Mouse (Mus musculus) liver, adult 2 months (tissue): ENCODE measurements around the gene Rabepk. TPM values are rescaled to one million over a fixed set of nuclear protein-coding genes. Genes with fewer than 3 reads are reported as not detected.

Source experiments
- DNase-seq: peaks from one replicate; pipeline ENCODE4 v3.0.0-alpha.2; 2011; ENCODE audit warnings: low read depth, low spot score; ENCODE audit errors: extremely low read depth
- H3K27ac ChIP-seq: fragments of 200-500 bp; replicated peaks from 2 replicates; pipeline ENCODE4 v1.5.1; 2012; ENCODE audit warnings: low read depth, mild to moderate bottlenecking, control low read depth, inconsistent platforms, low read length; ENCODE audit not compliant: insufficient read depth
- H3K27me3 ChIP-seq: fragments of 200-500 bp; 2 replicates; pipeline ENCODE4 v1.6.1; 2012; ENCODE audit warnings: mild to moderate bottlenecking, moderate library complexity, low read length, inconsistent platforms; ENCODE audit not compliant: control insufficient read depth, insufficient read depth
- H3K36me3 ChIP-seq: fragments of 200-500 bp; 2 replicates; pipeline ENCODE4 v1.6.1; 2012; ENCODE audit warnings: low read length, inconsistent platforms; ENCODE audit not compliant: control insufficient read depth, insufficient read depth
- H3K4me1 ChIP-seq: fragments of 200-500 bp; 2 replicates; pipeline ENCODE4 v1.6.1; 2011; ENCODE audit warnings: low read length; ENCODE audit not compliant: control insufficient read depth, insufficient read depth
- H3K4me3 ChIP-seq: fragments of 200-500 bp; 2 replicates; pipeline ENCODE4 v1.5.1; 2011; ENCODE audit warnings: low read depth, mild to moderate bottlenecking, control low read depth, low read length, moderate library complexity; ENCODE audit not compliant: insufficient read depth
- H3K79me2 ChIP-seq: fragments of 200-500 bp; 2 replicates; pipeline ENCODE4 v1.6.1; 2012; ENCODE audit warnings: inconsistent platforms, mild to moderate bottlenecking, low read length, moderate library complexity; ENCODE audit not compliant: control insufficient read depth, insufficient read depth
- H3K9ac ChIP-seq: fragments of 200-500 bp; 2 replicates; pipeline ENCODE4 v1.6.1; 2012; ENCODE audit warnings: low read depth, mild to moderate bottlenecking, control low read depth, inconsistent platforms, low read length
- CTCF ChIP-seq: fragments of 200-500 bp; IDR thresholded peaks from 2 replicates; pipeline ENCODE4 v1.5.1; 2011; ENCODE audit warnings: low read depth, low read length, control low read depth
- POLR2A ChIP-seq: fragments of 200-500 bp; IDR thresholded peaks from 2 replicates; pipeline ENCODE4 v1.6.1; 2011; ENCODE audit warnings: low read length, control low read depth; ENCODE audit not compliant: insufficient read depth; ENCODE audit errors: extremely low read depth
- WGBS: fragments of 180-500 bp; shearing (Covaris S2); methylation state at CpG from one replicate; pipeline ENCODE4 v1.1.7; 2018; 5-methylcytosine and 5-hydroxymethylcytosine counted together
- polyA plus RNA-seq: library from polyadenylated mRNA; depleted of rRNA; stranded (reverse); fragments of >200 nt; gene quantifications from 2 replicates; pipeline ENCODE4 v1.2.3, GENCODE M21; 2012
- total RNA-seq: library from RNA; depleted of rRNA; stranded (reverse); fragments of >200 nt; gene quantifications from 2 replicates; pipeline ENCODE4 v1.2.3, GENCODE M21; 2014

The Rabepk gene
- total and polyA plus RNA-seq, 2 experiments = 12.1 to 14.7 TPM

- Histone ChIP-seq H3K4me3 (no peak overlapping the region), H3K79me2 (no peaks in the 10 kb centered on the region), H3K27ac (no peak overlapping the region), H3K27me3 (no peaks in the 10 kb centered on the region), H3K4me1 (no peaks in the 10 kb centered on the region; the same call in 1 of the 2 replicates), H3K36me3 (peaks cover 4% of the 10 kb centered on the region; the same call in 1 of the 2 replicates), H3K9ac (no peak overlapping the region)
- TF ChIP-seq POLR2A (no peak), CTCF (peak; percentile 84)
- peak; percentile 52 for DNase-seq
- 54% methylated on average over 2 of the region's 2 CpGs for WGBS
Observed at GRCm38 (mm10) chr2:34784085-34784484, 15.6 kb downstream of the Rabepk start.

- no peak overlapping the region for H3K27ac ChIP-seq
- H3K4me3 ChIP-seq = no peak overlapping the region
- no peaks in the 10 kb centered on the region for H3K79me2 ChIP-seq
- no peak overlapping the region for H3K9ac ChIP-seq
- 91% methylated on average over 14 of the region's 14 CpGs for WGBS
- no peak for DNase-seq
- peaks cover 5% of the 10 kb centered on the region for H3K36me3 ChIP-seq
- no peak for TF ChIP-seq CTCF
- no peak for TF ChIP-seq POLR2A
- no peaks in the 10 kb centered on the region for H3K27me3 ChIP-seq
- H3K4me1 ChIP-seq = no peaks in the 10 kb centered on the region; the same call in 1 of the 2 replicates
Observed at GRCm38 (mm10) chr2:34783064-34784020, 16.4 kb downstream of the Rabepk start.

GRCm38 (mm10) chr2:34777237-34777868, 22.4 kb downstream of the Rabepk start:
- DNase-seq = peak; percentile 50
- no peak overlapping the region for H3K4me3 ChIP-seq
- H3K27me3 ChIP-seq = no peaks in the 10 kb centered on the region
- H3K36me3 ChIP-seq = peaks cover 56% of the 10 kb centered on the region
- WGBS = 16% methylated on average over 1 of the region's 1 CpGs
- no peak overlapping the region for H3K9ac ChIP-seq
- TF ChIP-seq CTCF (no peak), POLR2A (no peak)
- H3K79me2 ChIP-seq = peaks cover 11% of the 10 kb centered on the region
- no peak overlapping the region for H3K27ac ChIP-seq
- peaks cover 22% of the 10 kb centered on the region for H3K4me1 ChIP-seq

GRCm38 (mm10) chr2:34774493-34774892, 25.2 kb downstream of the Rabepk start:
- peak overlapping the region; percentile 54 for H3K9ac ChIP-seq
- TF ChIP-seq CTCF (no peak), POLR2A (no peak)
- H3K27ac ChIP-seq = no peak overlapping the region
- H3K4me1 ChIP-seq = peaks cover 28% of the 10 kb centered on the region
- H3K36me3 ChIP-seq = peaks cover 56% of the 10 kb centered on the region
- H3K27me3 ChIP-seq = no peaks in the 10 kb centered on the region
- peak overlapping the region; percentile 50 for H3K4me3 ChIP-seq
- no peak for DNase-seq
- peaks cover 18% of the 10 kb centered on the region for H3K79me2 ChIP-seq
- WGBS = 32% methylated on average over 6 of the region's 6 CpGs

- Histone ChIP-seq H3K27ac (no peak overlapping the region), H3K36me3 (peaks cover 56% of the 10 kb centered on the region), H3K4me1 (peaks cover 28% of the 10 kb centered on the region), H3K79me2 (peaks cover 18% of the 10 kb centered on the region), H3K4me3 (peak overlapping the region; percentile 88), H3K9ac (peak overlapping the region; percentile 54), H3K27me3 (no peaks in the 10 kb centered on the region)
- peak; percentile 36 for DNase-seq
- no peak for TF ChIP-seq CTCF
- TF ChIP-seq POLR2A = no peak
- WGBS = 32% methylated on average over 4 of the region's 4 CpGs
Observed at GRCm38 (mm10) chr2:34773673-34774072, 26.0 kb downstream of the Rabepk start.
